Comparison of ENCODE assay signal across 11 mouse cellular contexts in the genomic region with DNA sequence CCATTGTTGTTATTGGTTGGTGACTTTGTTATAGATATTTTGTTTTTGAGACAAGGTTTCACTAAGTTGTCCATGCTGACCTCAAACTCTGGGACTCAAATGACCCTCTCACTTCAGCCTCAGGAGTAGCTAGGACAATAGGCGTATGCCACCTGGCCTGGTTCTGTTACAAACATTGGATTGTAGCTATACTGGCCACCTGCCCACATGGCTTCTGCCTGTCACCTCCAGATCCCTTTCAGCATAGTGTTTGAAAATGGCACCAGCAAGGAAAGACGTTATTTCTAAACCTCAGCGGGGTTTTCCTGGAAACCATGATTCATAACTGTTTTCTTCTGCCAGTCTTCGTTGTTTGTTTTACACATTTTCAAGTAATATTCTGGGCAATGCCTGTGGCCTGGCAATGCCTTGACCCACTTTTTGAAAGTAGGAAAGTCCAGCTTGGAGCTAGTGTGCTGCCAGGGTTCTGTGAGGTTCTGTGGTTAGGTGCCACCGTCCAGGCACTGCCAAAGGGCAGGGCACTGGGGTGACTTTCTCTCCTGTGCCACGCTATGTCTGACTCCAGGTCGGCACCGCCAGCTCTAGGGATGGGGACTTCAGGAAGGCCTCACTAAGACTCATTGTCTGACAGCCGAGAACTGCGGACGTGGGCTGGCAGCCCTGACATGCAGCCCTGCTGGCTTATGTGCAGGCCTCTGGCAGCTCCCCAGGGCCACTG. TPM values are rescaled to one million over a fixed set of nuclear protein-coding genes. Genes with fewer than 3 reads are reported as not detected.
DNase-seq lines count a peak whose midpoint lies in the region; ATAC-seq lines count a peak whose summit lies in the region.
"Had no signal": no experiment of that assay in that cellular context is flagged by ENCODE, and none has a peak within 500 bp of the region (broad histone marks: within the 10 kb centered on the region; RNA-seq: fewer than 3 reads in every experiment).

No protein-coding gene starts in this region.

- H3K27ac ChIP-seq in heart, embryonic 10.5 days, result no peak overlapping the region
- H3K27ac ChIP-seq: limb, embryonic 13.5 days; midbrain, embryonic 15.5 days had no signal

- no peaks in the 10 kb centered on the region for H3K9me3 ChIP-seq in heart, embryonic 10.5 days
- H3K9me3 ChIP-seq: limb, embryonic 13.5 days; midbrain, embryonic 15.5 days had no signal

- intact Hi-C loops in heart, postnatal 10 days (cut with DNase I), result no loop called here

- H3K36me3 ChIP-seq in heart, embryonic 10.5 days, result no peaks in the 10 kb centered on the region
- H3K36me3 ChIP-seq: limb, embryonic 13.5 days; midbrain, embryonic 15.5 days had no signal

- DNase-seq in heart, postnatal 10 days, result peak; percentile 17 to 18
- DNase-seq in heart, embryonic 10.5 days (ENCODE audit: low spot score), result no peak
- peak; percentile 44 for DNase-seq in ovary, adult 18-20 months (ENCODE audit: low spot score)
- DNase-seq in ovary, postnatal 10 days (ENCODE audit: low spot score), result no peak
- peak; percentile 80 for DNase-seq in fibroblast of lung, adult 2 months (ENCODE audit: low read depth)
- peak; percentile 72 for DNase-seq in testis, postnatal 10 days (ENCODE audit: low spot score)

- WGBS in heart, embryonic 10.5 days, result 78% methylated on average over 11 of the region's 11 CpGs

- ATAC-seq in inflammation-experienced regulatory T-cells, adult 6 months, result no peak
- ATAC-seq in activated CD4-positive, CD25-positive, alpha-beta regulatory T cell, adult 4 months, result no peak
- ATAC-seq: CD4-positive, CD25-positive, alpha-beta regulatory T cell, adult 4 months; midbrain, embryonic 15.5 days had no signal

- peaks cover 18% of the 10 kb centered on the region for H3K27me3 ChIP-seq in heart, embryonic 10.5 days (ENCODE audit: insufficient read depth, poor library complexity, severe bottlenecking)
- H3K27me3 ChIP-seq: midbrain, embryonic 15.5 days had no signal

- no peaks in the 10 kb centered on the region for H3K4me1 ChIP-seq in heart, embryonic 10.5 days
- H3K4me1 ChIP-seq: limb, embryonic 13.5 days; midbrain, embryonic 15.5 days had no signal

- H3K4me3 ChIP-seq in heart, embryonic 10.5 days, result no peak overlapping the region
- H3K4me3 ChIP-seq: limb, embryonic 13.5 days; midbrain, embryonic 15.5 days had no signal

RNA-seq across cellular contexts. Expression of gene Slc13a2, which starts 10.3 kb away (rescaled TPM):
- not detected for total RNA-seq in heart, postnatal 10 days (2021)
- not detected in 2 replicates for polyA plus RNA-seq in heart, embryonic 10.5 days (2016; fragmentation: Nextera tagmentation; extraction: Ambion mirVana)
- polyA plus RNA-seq in inflammation-experienced regulatory T-cells, adult 6 months (2017; shearing (Covaris generic)), result not detected
- polyA plus RNA-seq in activated CD4-positive, CD25-positive, alpha-beta regulatory T cell, adult 4 months (2017; shearing (Covaris generic)), result not detected
- polyA plus RNA-seq: CD4-positive, CD25-positive, alpha-beta regulatory T cell, adult 4 months; limb, embryonic 13.5 days; midbrain, embryonic 15.5 days had no signal

RNA-seq across cellular contexts. Expression of gene Foxn1, which starts 25.4 kb away (rescaled TPM):
- total RNA-seq in heart, postnatal 10 days (2021), result not detected
- polyA plus RNA-seq in heart, embryonic 10.5 days (2016; fragmentation: Nextera tagmentation; extraction: Ambion mirVana), result 0.13 TPM in 1 of 2 replicates, not detected in the other
- polyA plus RNA-seq in inflammation-experienced regulatory T-cells, adult 6 months (2017; shearing (Covaris generic)), result not detected
- polyA plus RNA-seq in activated CD4-positive, CD25-positive, alpha-beta regulatory T cell, adult 4 months (2017; shearing (Covaris generic)), result not detected
- polyA plus RNA-seq: midbrain, embryonic 15.5 days had no signal

RNA-seq across cellular contexts. Expression of gene Slc46a1, which starts 53.7 kb away (rescaled TPM):
- total RNA-seq in heart, postnatal 10 days (2021), result 1 to 10 TPM; 1.5 to 2.0 TPM
- 7.8 and 12.8 TPM in 2 replicates for polyA plus RNA-seq in heart, embryonic 10.5 days (2016; fragmentation: Nextera tagmentation; extraction: Ambion mirVana)
- polyA plus RNA-seq in inflammation-experienced regulatory T-cells, adult 6 months (2017; shearing (Covaris generic)), result 1 to 10 TPM in 2 of 3 experiments, under 1 TPM in 1; 0.36 to 4.3 (median 3.7) TPM
- 1 to 10 TPM; 1.0 to 1.4 TPM for polyA plus RNA-seq in activated CD4-positive, CD25-positive, alpha-beta regulatory T cell, adult 4 months (2017; shearing (Covaris generic))

Comparison
In these comparisons a context has a peak if more than half of its experiments do, and no peak if none do; other contexts are left out.
1. DNase-seq: peak in heart, postnatal 10 days (2 of 2), ovary, adult 18-20 months (single experiment), fibroblast of lung, adult 2 months (single experiment) and testis, postnatal 10 days (single experiment); none in heart, embryonic 10.5 days (single experiment) and ovary, postnatal 10 days (single experiment).